Mouse (Mus musculus): ENCODE measurements around the gene Hcn4. TPM values are rescaled to one million over a fixed set of nuclear protein-coding genes. Genes with fewer than 3 reads are reported as not detected.

The Hcn4 gene
- 3.0 and 3.8 TPM in 2 replicates for polyA plus RNA-seq (2016; fragmentation: Nextera tagmentation; extraction: Ambion mirVana)

GRCm38 (mm10) chr9:58823139-58823917, at the start of gene Hcn4:
Gene Hcn4, plus strand, starts transcription at chr9:58823412.
- Histone ChIP-seq H3K4me3 (peak within 1 kb of the TSS; percentile 80), H3K27me3 (ENCODE audit: insufficient read depth, poor library complexity, severe bottlenecking) (peaks cover 72% of the 10 kb centered on the region), H3K4me1 (peaks cover 83% of the 10 kb centered on the region), H3K36me3 (0 out of 2 replicates have a peak, but pooled peaks cover 6% of the 10 kb centered on the region), H3K9me3 (no peaks in the 10 kb centered on the region), H3K27ac (peak within 1 kb of the TSS; percentile 91)
- DNase-seq (ENCODE audit: low spot score) = no peak
- WGBS = under 1% methylated on average over 63 of the region's 95 CpGs

GRCm38 (mm10) chr9:58774761-58775160, 48.5 kb upstream of the Hcn4 start:
- 53% methylated on average over 3 of the region's 3 CpGs for WGBS
- no peaks in the 10 kb centered on the region for H3K27me3 ChIP-seq (ENCODE audit: insufficient read depth, poor library complexity, severe bottlenecking)
- H3K9me3 ChIP-seq = no peaks in the 10 kb centered on the region
- DNase-seq (ENCODE audit: low spot score) = no peak
- H3K4me1 ChIP-seq = peaks cover 6% of the 10 kb centered on the region; the same call in 1 of the 2 replicates
- no peak overlapping the region for H3K27ac ChIP-seq
- H3K4me3 ChIP-seq = no peak overlapping the region
- no peaks in the 10 kb centered on the region for H3K36me3 ChIP-seq

GRCm38 (mm10) chr9:58775363-58775762, 47.8 kb upstream of the Hcn4 start:
- DNase-seq (ENCODE audit: low spot score) = no peak
- H3K27ac ChIP-seq = no peak overlapping the region
- H3K36me3 ChIP-seq = no peaks in the 10 kb centered on the region
- H3K9me3 ChIP-seq = no peaks in the 10 kb centered on the region
- no peaks in the 10 kb centered on the region for H3K4me1 ChIP-seq
- H3K27me3 ChIP-seq (ENCODE audit: insufficient read depth, poor library complexity, severe bottlenecking) = no peaks in the 10 kb centered on the region
- whole genome bisulfite sequencing = 20% methylated on average over 2 of the region's 2 CpGs
- H3K4me3 ChIP-seq = no peak overlapping the region

GRCm38 (mm10) chr9:58789476-58789875, 33.7 kb upstream of the Hcn4 start:
- WGBS = 89% methylated on average over 3 of the region's 3 CpGs
- Histone ChIP-seq H3K4me3 (no peak overlapping the region), H3K9me3 (no peaks in the 10 kb centered on the region), H3K27me3 (ENCODE audit: insufficient read depth, poor library complexity, severe bottlenecking) (peaks cover 1% of the 10 kb centered on the region; the same call in 1 of the 2 replicates), H3K4me1 (peaks cover 11% of the 10 kb centered on the region), H3K27ac (no peak overlapping the region), H3K36me3 (0 out of 2 replicates have a peak, but pooled peaks cover 2% of the 10 kb centered on the region)
- DNase-seq (ENCODE audit: low spot score) = no peak

- WGBS = 83% methylated on average over 7 of the region's 7 CpGs
These were observed 25.1 kb upstream of the Hcn4 start for GRCm38 (mm10) chr9:58798155-58798554.

GRCm38 (mm10) chr9:58801441-58801840, 21.8 kb upstream of the Hcn4 start:
- Histone ChIP-seq H3K36me3 (no peaks in the 10 kb centered on the region), H3K27ac (peak overlapping the region; percentile 71), H3K4me1 (peaks cover 72% of the 10 kb centered on the region), H3K9me3 (no peaks in the 10 kb centered on the region), H3K4me3 (no peak overlapping the region), H3K27me3 (ENCODE audit: insufficient read depth, poor library complexity, severe bottlenecking) (peaks cover 28% of the 10 kb centered on the region)
- DNase-seq (ENCODE audit: low spot score) = no peak
- WGBS = 60% methylated on average over 2 of the region's 2 CpGs

More at GRCm38 (mm10) chr9:58798155-58798554, 25.1 kb upstream of the Hcn4 start:
- Histone ChIP-seq H3K36me3 (no peaks in the 10 kb centered on the region), H3K9me3 (no peaks in the 10 kb centered on the region), H3K4me1 (peaks cover 66% of the 10 kb centered on the region), H3K27me3 (ENCODE audit: insufficient read depth, poor library complexity, severe bottlenecking) (peaks cover 38% of the 10 kb centered on the region), H3K4me3 (no peak overlapping the region), H3K27ac (no peak overlapping the region)
- no peak for DNase-seq (ENCODE audit: low spot score)

GRCm38 (mm10) chr9:58802294-58802693, 20.9 kb upstream of the Hcn4 start:
- no peak overlapping the region for H3K4me3 ChIP-seq
- H3K27me3 ChIP-seq (ENCODE audit: insufficient read depth, poor library complexity, severe bottlenecking) = peaks cover 25% of the 10 kb centered on the region
- WGBS = 18% methylated on average over 4 of the region's 4 CpGs
- DNase-seq (ENCODE audit: low spot score) = no peak
- no peaks in the 10 kb centered on the region for H3K36me3 ChIP-seq
- H3K9me3 ChIP-seq = no peaks in the 10 kb centered on the region
- H3K4me1 ChIP-seq = peaks cover 75% of the 10 kb centered on the region
- peak overlapping the region; percentile 71 for H3K27ac ChIP-seq

GRCm38 (mm10) chr9:58802802-58803201, 20.4 kb upstream of the Hcn4 start:
- Histone ChIP-seq H3K9me3 (no peaks in the 10 kb centered on the region), H3K36me3 (no peaks in the 10 kb centered on the region), H3K27me3 (ENCODE audit: insufficient read depth, poor library complexity, severe bottlenecking) (peaks cover 25% of the 10 kb centered on the region), H3K4me1 (peaks cover 80% of the 10 kb centered on the region), H3K27ac (peak overlapping the region; percentile 71), H3K4me3 (no peak overlapping the region)
- 11% methylated on average over 5 of the region's 5 CpGs for WGBS
- peak; percentile 94 for DNase-seq (ENCODE audit: low spot score)

- peaks cover 85% of the 10 kb centered on the region for H3K4me1 ChIP-seq
- peak overlapping the region; percentile 63; the same call in 1 of the 2 replicates for H3K27ac ChIP-seq
- H3K36me3 ChIP-seq = no peaks in the 10 kb centered on the region
- H3K9me3 ChIP-seq = no peaks in the 10 kb centered on the region
- H3K4me3 ChIP-seq = peak overlapping the region; percentile 35
- 0 out of 2 replicates have a peak, but pooled peaks cover 3% of the 10 kb centered on the region for H3K27me3 ChIP-seq (ENCODE audit: insufficient read depth, poor library complexity, severe bottlenecking)
- DNase-seq (ENCODE audit: low spot score) = peak; percentile 89
- WGBS = 7% methylated on average over 15 of the region's 15 CpGs
These were observed 17.5 kb upstream of the Hcn4 start for GRCm38 (mm10) chr9:58805601-58806318.

GRCm38 (mm10) chr9:58811171-58811570, 12.0 kb upstream of the Hcn4 start:
- H3K27me3 ChIP-seq (ENCODE audit: insufficient read depth, poor library complexity, severe bottlenecking) = no peaks in the 10 kb centered on the region
- DNase-seq (ENCODE audit: low spot score) = no peak
- H3K9me3 ChIP-seq = no peaks in the 10 kb centered on the region
- H3K4me1 ChIP-seq = peaks cover 75% of the 10 kb centered on the region
- WGBS = 54% methylated on average over 3 of the region's 3 CpGs
- peak overlapping the region; percentile 45; the same call in 1 of the 2 replicates for H3K27ac ChIP-seq
- no peaks in the 10 kb centered on the region for H3K36me3 ChIP-seq
- no peak overlapping the region for H3K4me3 ChIP-seq

- H3K4me1 ChIP-seq = peaks cover 78% of the 10 kb centered on the region
- no peaks in the 10 kb centered on the region for H3K9me3 ChIP-seq
- H3K36me3 ChIP-seq = no peaks in the 10 kb centered on the region
- no peak for DNase-seq (ENCODE audit: low spot score)
- peak overlapping the region; percentile 71 for H3K27ac ChIP-seq
- no peak overlapping the region for H3K4me3 ChIP-seq
- H3K27me3 ChIP-seq (ENCODE audit: insufficient read depth, poor library complexity, severe bottlenecking) = peaks cover 34% of the 10 kb centered on the region
- WGBS = 29% methylated on average over 15 of the region's 15 CpGs
These were observed 7.5 kb upstream of the Hcn4 start for GRCm38 (mm10) chr9:58815552-58816260.

- peaks cover 41% of the 10 kb centered on the region for H3K27me3 ChIP-seq (ENCODE audit: insufficient read depth, poor library complexity, severe bottlenecking)
- no peaks in the 10 kb centered on the region for H3K9me3 ChIP-seq
- 54% methylated on average over 9 of the region's 9 CpGs for WGBS
- no peak overlapping the region for H3K4me3 ChIP-seq
- DNase-seq (ENCODE audit: low spot score) = no peak
- peaks cover 79% of the 10 kb centered on the region for H3K4me1 ChIP-seq
- H3K27ac ChIP-seq = peak overlapping the region; percentile 71; the same call in 1 of the 2 replicates
- no peaks in the 10 kb centered on the region for H3K36me3 ChIP-seq
These were observed 6.8 kb upstream of the Hcn4 start for GRCm38 (mm10) chr9:58816458-58816857.
